Mouse (Mus musculus) adrenal gland, postnatal 10 days (tissue): ENCODE data around the gene Rab37. TPM values are rescaled to one million over a fixed set of nuclear protein-coding genes. Genes with fewer than 3 reads are reported as not detected.

Experiments
- DNase-seq: peaks from one replicate; pipeline ENCODE4 v3.0.0; 2021; ENCODE audit warnings: mixed read lengths
- long read RNA-seq, 2 experiments: library from polyadenylated mRNA; stranded (forward); transcript quantifications; one replicate each; pipeline ENCODE4 v2.0.0; 2021
- total RNA-seq, 2 experiments: library from RNA; stranded (reverse); gene quantifications; 2 replicates each; pipeline ENCODE4 v1.2.3; 2021

The Rab37 gene
- total RNA-seq = 1 to 10 TPM; 2.4 to 2.5 TPM
- long read RNA-seq, experiment 1, partial matches to known transcripts = 0 of 6 reads
- long read RNA-seq, experiment 1, other reads (novel, unspliced or antisense) = 2 of 6 reads
- long read RNA-seq, experiment 2 = 0 reads

- peak; percentile 60 for DNase-seq
Observed at GRCm38 (mm10) chr11:115091362-115091901, at the start of gene Rab37. Gene Rab37 (plus strand): TSS chr11:115091431.

- DNase-seq = no peak
Observed at GRCm38 (mm10) chr11:115048259-115048658, 43.0 kb upstream of the Rab37 start, which contains the start of gene Cd300ld3. Gene Cd300ld3 (minus strand): TSS chr11:115048409.

GRCm38 (mm10) chr11:115049282-115049895 is 41.8 kb upstream of the Rab37 start:
- no peak for DNase-seq

GRCm38 (mm10) chr11:115052206-115052605 is 39.0 kb upstream of the Rab37 start:
- peak; percentile 64 for DNase-seq

- no peak for DNase-seq
Observed at GRCm38 (mm10) chr11:115052991-115053390, 38.2 kb upstream of the Rab37 start.

- DNase-seq = no peak
Observed at GRCm38 (mm10) chr11:115054537-115054936, 36.7 kb upstream of the Rab37 start.

- DNase-seq = no peak
Observed at GRCm38 (mm10) chr11:115058701-115059100, 32.5 kb upstream of the Rab37 start.

GRCm38 (mm10) chr11:115059797-115060196 is 31.4 kb upstream of the Rab37 start:
- DNase-seq = no peak

- DNase-seq = no peak
Observed at GRCm38 (mm10) chr11:115062077-115062476, 29.2 kb upstream of the Rab37 start, which contains the start of gene Cd300e. Gene Cd300e (minus strand): TSS chr11:115062177.

- no peak for DNase-seq
Observed at GRCm38 (mm10) chr11:115066768-115067167, 24.5 kb upstream of the Rab37 start.

GRCm38 (mm10) chr11:115071015-115071551 is 20.1 kb upstream of the Rab37 start:
- no peak for DNase-seq

- peak; percentile 73 for DNase-seq
Observed at GRCm38 (mm10) chr11:115071631-115072294, 19.5 kb upstream of the Rab37 start.

GRCm38 (mm10) chr11:115073002-115073401 is 18.2 kb upstream of the Rab37 start:
- DNase-seq = no peak

- no peak for DNase-seq
Observed at GRCm38 (mm10) chr11:115075407-115075806, 15.8 kb upstream of the Rab37 start.

- no peak for DNase-seq
Observed at GRCm38 (mm10) chr11:115075859-115076258, 15.4 kb upstream of the Rab37 start.

- DNase-seq = no peak
Observed at GRCm38 (mm10) chr11:115077436-115077835, 13.8 kb upstream of the Rab37 start.

- no peak for DNase-seq
Observed at GRCm38 (mm10) chr11:115078680-115079079, 12.6 kb upstream of the Rab37 start.

- DNase-seq = peak; percentile 52
Observed at GRCm38 (mm10) chr11:115080886-115081285, 10.3 kb upstream of the Rab37 start.

GRCm38 (mm10) chr11:115081373-115081772 is 9.9 kb upstream of the Rab37 start:
- DNase-seq = no peak

GRCm38 (mm10) chr11:115082196-115082595 is 9.0 kb upstream of the Rab37 start:
- DNase-seq = no peak

GRCm38 (mm10) chr11:115083376-115084139 is 7.7 kb upstream of the Rab37 start:
- peak; percentile 85 for DNase-seq

GRCm38 (mm10) chr11:115084595-115084994 is 6.6 kb upstream of the Rab37 start:
- no peak for DNase-seq
